Mouse (Mus musculus) forebrain, embryonic 13.5 days (tissue): ENCODE data around the gene Timp4. TPM values are rescaled to one million over a fixed set of nuclear protein-coding genes. Genes with fewer than 3 reads are reported as not detected.

Experiments
- ATAC-seq: fragments of 200-750 bp; cut with Nextera tagmentation; 2 replicates; pipeline ENCODE4 v1.8.0; 2017
- H3K27ac ChIP-seq: fragments of 300-500 bp; sonication (generic); 2 replicates; pipeline ENCODE4 v1.5.1; 2015; ENCODE audit warnings: inconsistent platforms, mild to moderate bottlenecking, moderate library complexity
- H3K27me3 ChIP-seq: fragments of 300-500 bp; sonication (generic); 2 replicates; pipeline ENCODE4 v1.6.1; 2015; ENCODE audit warnings: mild to moderate bottlenecking, inconsistent platforms
- H3K36me3 ChIP-seq: fragments of 300-500 bp; sonication (generic); 2 replicates; pipeline ENCODE4 v1.6.1; 2015; ENCODE audit warnings: mild to moderate bottlenecking, inconsistent platforms; ENCODE audit not compliant: poor library complexity, severe bottlenecking
- H3K4me1 ChIP-seq: fragments of 300-500 bp; sonication (generic); 2 replicates; pipeline ENCODE4 v1.6.1; 2015; ENCODE audit warnings: inconsistent platforms
- H3K4me2 ChIP-seq: fragments of 300-500 bp; sonication (generic); 2 replicates; pipeline ENCODE4 v1.6.1; 2015; ENCODE audit warnings: inconsistent platforms, mild to moderate bottlenecking, moderate library complexity
- H3K4me3 ChIP-seq: fragments of 300-500 bp; sonication (generic); 2 replicates; pipeline ENCODE4 v1.5.1; 2015; ENCODE audit warnings: mild to moderate bottlenecking, inconsistent platforms
- H3K9ac ChIP-seq: fragments of 300-500 bp; sonication (generic); 2 replicates; pipeline ENCODE4 v1.6.1; 2015; ENCODE audit warnings: mild to moderate bottlenecking, inconsistent platforms
- H3K9me3 ChIP-seq: fragments of 300-500 bp; sonication (generic); replicated peaks from 2 replicates; pipeline ENCODE4 v1.6.1; 2016; ENCODE audit warnings: inconsistent platforms
- WGBS: fragments of 180-500 bp; shearing (Covaris S2); methylation state at CpG from one replicate; pipeline ENCODE4 v1.1.7; 2015; 5-methylcytosine and 5-hydroxymethylcytosine counted together
- polyA plus RNA-seq: library from polyadenylated mRNA; unstranded; fragments of >200 nt; fragmentation: Nextera tagmentation; extraction: Ambion mirVana; gene quantifications from 2 replicates; pipeline ENCODE4 v1.2.1, GENCODE M21; 2015

Timp4 gene
- polyA plus RNA-seq, 1 experiment from 2014 or later: 0.97 TPM

DNA sequence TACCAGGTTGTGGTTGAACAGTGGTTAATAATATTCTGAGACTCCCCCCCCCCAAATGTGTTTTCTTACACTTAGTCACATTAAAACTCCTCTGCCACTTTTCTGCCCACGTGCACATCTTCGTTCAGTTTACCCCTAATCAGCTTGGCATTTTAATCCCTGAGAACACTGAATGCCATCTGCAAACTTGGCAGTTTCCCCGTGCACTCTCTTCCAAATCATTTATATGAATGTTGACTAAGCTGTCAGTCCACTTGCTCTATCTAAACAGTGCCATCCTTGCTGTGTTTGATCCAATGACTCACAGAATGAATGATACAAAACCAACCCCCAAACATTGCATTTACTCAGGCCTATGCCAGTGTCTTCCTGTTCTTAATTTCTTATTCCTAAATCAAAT is 26.5 kb downstream of the Timp4 start:
- ATAC-seq: peak; percentile 43; the same call in 1 of the 2 replicates

GRCm38 (mm10) chr6:115221215-115221641 is 30.8 kb downstream of the Timp4 start:
- no peaks in the 10 kb centered on the region for H3K9me3 ChIP-seq
- no peaks in the 10 kb centered on the region for H3K4me1 ChIP-seq
- no peaks in the 10 kb centered on the region for H3K27me3 ChIP-seq
- H3K36me3 ChIP-seq: no peaks in the 10 kb centered on the region
- H3K4me2 ChIP-seq: no peak overlapping the region
- ATAC-seq: no peak
- no peak overlapping the region for H3K9ac ChIP-seq
- no peak overlapping the region for H3K27ac ChIP-seq
- WGBS: 80% methylated on average over 8 of the region's 8 CpGs
- H3K4me3 ChIP-seq: no peak overlapping the region

More for the DNA sequence above, 26.5 kb downstream of the Timp4 start:
- Histone ChIP-seq H3K27me3 (no peaks in the 10 kb centered on the region), H3K4me3 (no peak overlapping the region), H3K9ac (no peak overlapping the region), H3K36me3 (no peaks in the 10 kb centered on the region), H3K4me2 (no peak overlapping the region), H3K27ac (no peak overlapping the region), H3K9me3 (no peaks in the 10 kb centered on the region), H3K4me1 (no peaks in the 10 kb centered on the region)
- WGBS: 42% methylated on average over 3 of the region's 3 CpGs

- Histone ChIP-seq H3K36me3 (no peaks in the 10 kb centered on the region), H3K4me2 (no peak overlapping the region), H3K9me3 (no peaks in the 10 kb centered on the region), H3K27me3 (no peaks in the 10 kb centered on the region), H3K27ac (no peak overlapping the region), H3K9ac (no peak overlapping the region), H3K4me1 (no peaks in the 10 kb centered on the region), H3K4me3 (no peak overlapping the region)
- WGBS: 62% methylated on average over 5 of the region's 5 CpGs
- no peak for ATAC-seq
Measured at GRCm38 (mm10) chr6:115213129-115213528, 38.9 kb downstream of the Timp4 start.

DNA sequence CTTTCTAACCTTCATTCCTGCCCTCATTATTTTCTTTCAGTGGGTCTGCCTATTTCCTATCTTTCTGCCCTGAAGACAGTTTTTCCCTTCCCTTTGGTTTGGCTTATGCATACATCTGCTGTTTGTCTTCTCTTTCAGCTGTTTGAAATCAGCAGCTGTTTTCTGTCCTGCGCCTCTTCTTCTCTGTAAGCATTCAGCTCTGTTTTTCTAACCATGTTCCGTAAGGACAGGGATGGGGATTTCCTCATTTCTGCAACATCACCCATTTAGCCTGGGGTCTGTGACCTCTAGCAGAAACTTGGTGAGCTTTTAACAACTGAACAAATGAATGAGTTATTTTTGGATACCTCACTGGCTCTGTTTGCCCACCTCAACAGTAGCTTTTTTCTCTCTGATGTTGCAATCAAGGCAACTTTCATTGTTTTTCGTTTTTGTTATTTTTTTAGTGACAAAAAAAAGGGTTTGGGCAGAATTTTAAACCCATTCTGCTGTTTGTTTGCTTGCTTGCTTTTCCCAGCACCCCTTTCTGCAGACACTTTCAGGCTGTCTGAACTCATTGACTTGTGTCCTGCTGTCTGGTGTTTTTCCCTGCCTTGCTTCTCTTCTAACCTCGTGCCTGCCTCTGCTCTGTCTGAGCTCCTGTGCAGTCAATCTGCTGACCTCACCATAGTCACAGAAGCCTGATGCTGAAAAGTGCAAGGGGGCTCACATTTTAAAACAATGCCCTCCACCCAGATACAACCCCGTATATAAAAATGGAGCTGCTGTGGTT is 39.7 kb downstream of the Timp4 start:
- Histone ChIP-seq H3K27ac (no peak overlapping the region), H3K9me3 (no peaks in the 10 kb centered on the region), H3K4me1 (no peaks in the 10 kb centered on the region), H3K9ac (no peak overlapping the region), H3K4me2 (no peak overlapping the region), H3K36me3 (no peaks in the 10 kb centered on the region), H3K4me3 (no peak overlapping the region), H3K27me3 (no peaks in the 10 kb centered on the region)
- WGBS: 76% methylated on average over 5 of the region's 5 CpGs
- ATAC-seq: no peak

- no peak overlapping the region for H3K27ac ChIP-seq
- no peaks in the 10 kb centered on the region for H3K4me1 ChIP-seq
- H3K9ac ChIP-seq: no peak overlapping the region
- no peaks in the 10 kb centered on the region for H3K9me3 ChIP-seq
- 93% methylated on average over 3 of the region's 3 CpGs for WGBS
- no peak overlapping the region for H3K4me2 ChIP-seq
- no peaks in the 10 kb centered on the region for H3K27me3 ChIP-seq
- H3K36me3 ChIP-seq: no peaks in the 10 kb centered on the region
- H3K4me3 ChIP-seq: no peak overlapping the region
- ATAC-seq: no peak
Measured at GRCm38 (mm10) chr6:115210820-115211219, 41.2 kb downstream of the Timp4 start.

DNA sequence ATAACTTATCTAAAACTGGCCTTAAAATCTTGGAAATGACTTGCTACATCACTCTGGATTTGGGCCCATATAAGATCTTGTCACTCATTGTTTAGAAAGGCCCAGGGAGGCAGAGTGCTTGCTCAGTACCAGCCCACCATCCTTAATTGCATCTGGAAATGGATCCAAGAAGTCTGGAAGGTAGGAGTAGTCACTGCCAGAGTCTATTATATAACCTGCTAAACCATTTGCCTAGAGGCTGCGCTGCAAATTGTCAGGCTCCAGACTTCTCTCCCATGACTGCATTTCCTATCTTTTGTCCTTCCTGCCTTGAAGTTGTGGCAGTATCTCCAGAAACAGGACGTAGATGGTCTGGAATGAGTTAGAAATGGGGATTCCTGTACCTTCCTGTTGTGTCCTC is 41.8 kb downstream of the Timp4 start:
- Histone ChIP-seq H3K36me3 (no peaks in the 10 kb centered on the region), H3K27ac (no peak overlapping the region), H3K4me3 (no peak overlapping the region), H3K4me2 (no peak overlapping the region), H3K27me3 (no peaks in the 10 kb centered on the region), H3K4me1 (no peaks in the 10 kb centered on the region), H3K9ac (no peak overlapping the region), H3K9me3 (no peaks in the 10 kb centered on the region)
- 85% methylated on average over 2 of the region's 2 CpGs for WGBS
- ATAC-seq: no peak

DNA sequence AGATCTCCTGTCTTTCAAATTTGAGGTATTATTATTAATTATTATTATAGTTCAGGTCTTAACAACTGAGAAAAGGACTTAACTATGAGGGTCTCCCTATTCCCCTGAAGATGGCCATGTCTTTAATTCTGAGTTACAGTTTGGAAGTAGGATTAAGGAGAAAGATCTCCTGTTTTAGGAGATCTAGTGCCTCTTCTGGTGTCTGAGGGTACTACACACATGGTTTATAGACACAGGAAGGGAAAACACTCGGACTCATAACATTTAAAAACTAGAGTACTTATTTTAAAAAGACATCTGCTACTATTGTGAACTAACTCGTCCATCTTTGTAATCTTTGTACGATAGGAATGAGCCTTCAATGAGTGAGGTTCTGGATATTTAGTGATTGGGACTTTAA is 49.0 kb downstream of the Timp4 start:
- no peak for ATAC-seq
- 71% methylated on average over 3 of the region's 3 CpGs for WGBS

DNA sequence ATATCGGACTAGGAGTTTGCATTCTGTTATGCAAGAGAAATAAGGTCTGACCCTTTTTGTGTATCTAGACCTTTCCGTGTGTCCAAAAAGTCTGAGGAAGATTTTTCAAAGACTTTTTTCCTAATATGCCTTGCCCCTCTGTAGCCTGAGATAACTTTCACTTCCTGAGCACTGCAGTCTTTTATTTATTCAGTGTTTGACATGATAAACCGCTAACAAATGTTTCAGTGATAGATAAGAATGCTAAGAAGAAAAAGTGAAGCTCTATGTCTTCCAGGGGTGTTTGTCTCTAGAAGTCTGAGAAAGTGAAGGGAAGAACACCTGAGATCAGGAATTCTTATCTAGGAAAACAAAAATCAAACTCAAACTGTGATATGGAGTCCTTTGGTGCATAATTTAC is 51.3 kb downstream of the Timp4 start:
- ATAC-seq: no peak
- Histone ChIP-seq H3K4me1 (no peaks in the 10 kb centered on the region), H3K27ac (no peak overlapping the region), H3K4me2 (no peak overlapping the region), H3K9me3 (no peaks in the 10 kb centered on the region), H3K36me3 (no peaks in the 10 kb centered on the region), H3K9ac (no peak overlapping the region), H3K27me3 (no peaks in the 10 kb centered on the region), H3K4me3 (no peak overlapping the region)
- 90% methylated on average over 3 of the region's 3 CpGs for WGBS

More for the DNA sequence above, 49.0 kb downstream of the Timp4 start:
- Histone ChIP-seq H3K4me1 (no peaks in the 10 kb centered on the region), H3K9me3 (no peaks in the 10 kb centered on the region), H3K4me3 (no peak overlapping the region), H3K27ac (no peak overlapping the region), H3K36me3 (no peaks in the 10 kb centered on the region), H3K27me3 (no peaks in the 10 kb centered on the region), H3K9ac (no peak overlapping the region), H3K4me2 (no peak overlapping the region)

Other genes with a start within 250 kb of the Timp4 start
- gene Tamm41, start 214.3 kb downstream of the Timp4 start, polyA plus RNA-seq: 70.9 and 72.4 TPM in 2 replicates
- gene Syn2, start 117.3 kb downstream of the Timp4 start, polyA plus RNA-seq: 15.6 and 18.3 TPM in 2 replicates
- gene Gm17482, start 24.9 kb downstream of the Timp4 start, polyA plus RNA-seq: not detected in 2 replicates
- gene Pparg, start 108.7 kb upstream of the Timp4 start, polyA plus RNA-seq: not detected in 2 replicates